Mouse (Mus musculus) midbrain, postnatal 0 days (tissue): Measurements from ENCODE around the gene Ggta1. TPM values are rescaled to one million over a fixed set of nuclear protein-coding genes. Genes with fewer than 3 reads are reported as not detected.

Experiments used
- ATAC-seq: fragments of 200-750 bp; cut with Nextera tagmentation; 2 replicates; pipeline ENCODE4 v1.8.0; 2017; ENCODE audit warnings: moderate number of reproducible peaks, mild to moderate bottlenecking, moderate TSS enrichment, moderate library complexity; ENCODE audit not compliant: low FRiP score
- DNase-seq: peaks from one replicate; pipeline ENCODE4 v3.0.0-alpha.2; 2015; ENCODE audit warnings: low spot score
- H3K27ac ChIP-seq: fragments of 300-500 bp; sonication (generic); 2 replicates; pipeline ENCODE4 v1.5.1; 2014; ENCODE audit warnings: low read depth, mild to moderate bottlenecking, low read length, mixed read lengths
- H3K27me3 ChIP-seq: fragments of 300-500 bp; sonication (generic); 2 replicates; pipeline ENCODE4 v1.6.1; 2014; ENCODE audit warnings: low read length, control low read depth, mixed read lengths; ENCODE audit not compliant: insufficient read depth
- H3K36me3 ChIP-seq: fragments of 300-500 bp; sonication (generic); 2 replicates; pipeline ENCODE4 v1.6.1; 2014; ENCODE audit warnings: low read length, control low read depth, mixed read lengths; ENCODE audit not compliant: insufficient read depth
- H3K4me1 ChIP-seq: fragments of 300-500 bp; sonication (generic); 2 replicates; pipeline ENCODE4 v1.6.1; 2014; ENCODE audit warnings: mild to moderate bottlenecking, control low read depth, antibody characterized with exemption, low read length, mixed read lengths; ENCODE audit not compliant: insufficient read depth
- H3K4me2 ChIP-seq: fragments of 300-500 bp; sonication (generic); 2 replicates; pipeline ENCODE4 v1.6.1; 2014; ENCODE audit warnings: low read depth, mild to moderate bottlenecking, low read length, mixed read lengths; ENCODE audit not compliant: poor library complexity, severe bottlenecking
- H3K4me3 ChIP-seq: fragments of 300-500 bp; sonication (generic); 2 replicates; pipeline ENCODE4 v1.5.1; 2014; ENCODE audit warnings: low read depth, mild to moderate bottlenecking, low read length, moderate library complexity
- H3K9ac ChIP-seq: fragments of 300-500 bp; sonication (generic); replicated peaks from 2 replicates; pipeline ENCODE4 v1.6.1; 2014; ENCODE audit warnings: mild to moderate bottlenecking, low read length, moderate library complexity, mixed read lengths; ENCODE audit not compliant: poor library complexity, severe bottlenecking
- H3K9me3 ChIP-seq: fragments of 300-500 bp; sonication (generic); 2 replicates; pipeline ENCODE4 v1.6.1; 2016; ENCODE audit warnings: low read length, control low read depth
- CTCF ChIP-seq: IDR thresholded peaks from 2 replicates; pipeline ENCODE4 v1.5.1; 2016; ENCODE audit warnings: antibody characterized with exemption, mild to moderate bottlenecking
- WGBS: fragments of 180-500 bp; shearing (Covaris S2); extraction: QIAGEN DNeasy Blood & Tissue Kit; methylation state at CpG from one replicate; pipeline ENCODE4 v1.1.7; 2014; 5-methylcytosine and 5-hydroxymethylcytosine counted together
- polyA plus RNA-seq: library from polyadenylated mRNA; unstranded; fragments of >200 nt; fragmentation: Nextera tagmentation; extraction: Ambion mirVana; gene quantifications from 2 replicates; pipeline ENCODE4 v1.2.1, GENCODE M21; 2015
- total RNA-seq: library from RNA; depleted of rRNA; stranded (reverse); fragments of >200 nt; gene quantifications from 2 replicates; pipeline ENCODE4 v1.2.3, GENCODE M21; 2014

Ggta1 gene
- total and polyA plus RNA-seq, 2 experiments from 2014 or later, result 3.8 to 5.4 TPM

DNA sequence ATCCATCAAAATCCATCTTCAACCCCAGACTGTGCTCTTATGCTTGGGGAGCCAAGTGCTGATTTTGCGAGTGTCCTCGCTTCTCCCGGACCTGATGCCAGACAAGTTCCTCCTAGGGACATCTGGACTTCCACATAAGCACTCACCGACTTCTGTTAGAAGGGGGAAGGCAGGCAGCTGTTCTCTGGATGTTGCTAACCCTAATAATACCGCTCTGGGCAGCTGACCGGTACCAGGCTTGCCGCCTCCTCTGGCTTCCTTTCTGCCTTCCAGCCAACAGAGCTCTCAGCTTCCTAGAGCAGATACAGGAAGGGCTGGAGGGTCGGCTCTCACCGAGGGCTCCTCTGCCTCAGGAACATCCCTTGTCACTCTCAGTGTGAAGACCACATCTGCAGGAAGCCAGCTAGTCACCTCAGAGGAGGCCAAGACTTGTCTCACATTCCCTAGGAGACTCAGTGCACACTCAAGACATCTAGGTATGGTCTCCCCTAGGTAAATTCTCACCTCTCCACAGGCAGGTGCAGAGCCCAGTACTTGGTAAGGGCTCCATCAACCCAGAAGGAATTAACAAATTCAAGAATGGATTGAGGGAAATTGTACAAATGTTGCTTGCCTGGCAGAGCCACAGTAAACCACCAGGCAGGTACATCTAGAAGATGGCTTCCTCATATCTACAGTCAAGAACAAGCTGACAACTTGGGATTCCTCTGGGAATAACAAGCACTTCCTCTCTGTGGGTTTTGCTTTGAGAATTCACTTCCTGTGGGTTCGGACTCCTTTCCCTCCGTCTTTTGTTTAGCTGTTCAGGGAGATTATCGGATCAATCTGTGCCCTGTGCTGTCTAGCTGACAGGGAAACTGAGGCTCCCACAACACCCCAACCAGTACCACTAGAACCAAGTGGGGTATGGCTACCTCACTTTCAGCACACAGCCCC, 13.1 kb downstream of the Ggta1 start:
- Histone ChIP-seq H3K4me2 (no peak overlapping the region), H3K27ac (no peak overlapping the region), H3K4me3 (no peak overlapping the region), H3K4me1 (no peaks in the 10 kb centered on the region), H3K27me3 (no peaks in the 10 kb centered on the region), H3K9me3 (no peaks in the 10 kb centered on the region), H3K36me3 (no peaks in the 10 kb centered on the region), H3K9ac (no peak overlapping the region)
- TF ChIP-seq CTCF, result no peak
- WGBS, result 79% methylated on average over 12 of the region's 12 CpGs
- DNase-seq (no peak), ATAC-seq (no peak)

GRCm38 (mm10) chr2:35448914-35449670, 13.9 kb downstream of the Ggta1 start:
- ATAC-seq, result no peak
- no peak for DNase-seq
- Histone ChIP-seq H3K9ac (no peak overlapping the region), H3K27ac (no peak overlapping the region), H3K4me2 (no peak overlapping the region), H3K4me3 (no peak overlapping the region), H3K9me3 (no peaks in the 10 kb centered on the region), H3K36me3 (no peaks in the 10 kb centered on the region), H3K4me1 (no peaks in the 10 kb centered on the region), H3K27me3 (no peaks in the 10 kb centered on the region)
- no peak for TF ChIP-seq CTCF
- WGBS, result 85% methylated on average over 9 of the region's 9 CpGs

- 54% methylated on average over 7 of the region's 7 CpGs for WGBS
- DNase-seq (no peak), ATAC-seq (no peak)
- Histone ChIP-seq H3K4me1 (no peaks in the 10 kb centered on the region), H3K36me3 (no peaks in the 10 kb centered on the region), H3K4me3 (no peak overlapping the region), H3K27me3 (no peaks in the 10 kb centered on the region), H3K9me3 (no peaks in the 10 kb centered on the region), H3K9ac (no peak overlapping the region), H3K27ac (no peak overlapping the region), H3K4me2 (no peak overlapping the region)
- no peak for TF ChIP-seq CTCF
Measured at GRCm38 (mm10) chr2:35448215-35448913, 14.7 kb downstream of the Ggta1 start.

DNA sequence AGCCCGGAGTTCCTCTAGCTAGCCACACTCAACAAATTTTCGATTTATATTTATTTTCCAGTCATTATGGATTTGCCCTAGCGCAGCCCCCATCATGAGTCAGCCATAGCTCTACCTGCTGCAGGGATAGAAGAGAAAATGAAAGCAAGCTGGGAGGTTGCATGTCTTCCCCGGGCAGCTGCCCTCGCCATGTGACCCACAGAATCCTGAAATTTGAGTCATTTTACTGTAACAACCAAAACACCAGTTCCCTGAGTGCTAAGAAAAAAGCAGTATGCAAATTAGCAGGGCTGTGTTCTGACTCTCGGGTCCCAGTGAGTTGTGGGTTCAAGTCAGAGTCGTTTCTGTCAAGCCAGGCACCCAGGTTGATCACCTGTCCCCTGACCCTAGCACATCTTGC, 15.6 kb downstream of the Ggta1 start:
- no peaks in the 10 kb centered on the region for H3K4me1 ChIP-seq
- ATAC-seq, result no peak
- H3K4me3 ChIP-seq, result no peak overlapping the region
- H3K27me3 ChIP-seq, result no peaks in the 10 kb centered on the region
- 85% methylated on average over 7 of the region's 7 CpGs for WGBS
- H3K27ac ChIP-seq, result no peak overlapping the region
- H3K4me2 ChIP-seq, result no peak overlapping the region
- TF ChIP-seq CTCF, result no peak
- H3K9me3 ChIP-seq, result no peaks in the 10 kb centered on the region
- H3K36me3 ChIP-seq, result no peaks in the 10 kb centered on the region
- DNase-seq, result no peak
- no peak overlapping the region for H3K9ac ChIP-seq

DNA sequence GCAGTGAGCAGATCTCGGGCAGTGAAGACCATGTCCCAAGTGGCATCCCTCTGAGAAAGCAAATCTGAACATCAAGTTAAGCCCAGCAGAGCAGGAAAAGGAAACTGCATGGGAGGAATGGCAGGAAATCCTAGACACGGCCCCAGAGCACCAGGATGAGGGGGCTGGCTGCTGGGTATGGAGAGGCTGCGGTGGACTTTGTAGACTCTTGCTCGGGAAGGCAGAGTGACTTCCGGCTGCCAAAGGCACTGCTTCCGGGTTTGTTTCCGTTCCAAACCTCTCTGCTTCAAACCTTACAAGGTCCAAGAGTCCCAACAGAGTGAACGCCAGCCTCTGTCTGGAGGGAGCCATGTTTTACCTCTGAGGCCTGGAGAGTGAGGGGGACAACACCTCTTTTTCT, 16.2 kb downstream of the Ggta1 start:
- no peaks in the 10 kb centered on the region for H3K27me3 ChIP-seq
- no peak for DNase-seq
- H3K4me2 ChIP-seq, result no peak overlapping the region
- no peaks in the 10 kb centered on the region for H3K36me3 ChIP-seq
- no peak overlapping the region for H3K4me3 ChIP-seq
- WGBS, result 84% methylated on average over 8 of the region's 8 CpGs
- H3K27ac ChIP-seq, result no peak overlapping the region
- no peak overlapping the region for H3K9ac ChIP-seq
- no peaks in the 10 kb centered on the region for H3K4me1 ChIP-seq
- no peak for ATAC-seq
- TF ChIP-seq CTCF, result no peak
- no peaks in the 10 kb centered on the region for H3K9me3 ChIP-seq
